Mouse (Mus musculus): Measurements from ENCODE around the gene Nrxn2. TPM values are rescaled to one million over a fixed set of nuclear protein-coding genes. Genes with fewer than 3 reads are reported as not detected.

Gene Nrxn2
- polyA plus RNA-seq, 1 experiment from 2014 or later: 14.5 TPM

DNA sequence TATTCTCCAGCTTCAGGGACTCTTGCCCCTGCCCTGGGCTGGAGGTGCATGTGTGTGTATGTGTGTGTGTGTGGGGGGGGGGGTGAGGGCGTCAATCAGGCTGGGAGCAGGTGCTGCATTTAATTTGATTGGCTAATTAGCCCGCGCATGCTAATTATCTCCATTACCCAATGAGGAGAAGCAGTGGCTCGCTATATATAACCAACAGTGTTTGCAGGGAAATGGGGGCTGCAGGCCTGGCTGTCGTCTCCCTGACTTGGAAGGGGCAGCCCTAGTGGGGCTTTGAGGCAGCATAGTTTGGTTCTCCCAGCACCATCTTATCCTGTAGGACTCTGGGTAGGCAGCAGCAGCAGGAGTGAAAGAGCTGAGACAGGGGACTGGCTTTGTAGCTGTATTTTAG is 7.1 kb downstream of the Nrxn2 start:
- H3K9me3 ChIP-seq (ENCODE audit: control insufficient read depth, low read length): no peaks in the 10 kb centered on the region
- H3K27ac ChIP-seq (ENCODE audit: low read depth, low read length): no peak overlapping the region
- no peaks in the 10 kb centered on the region for H3K36me3 ChIP-seq (ENCODE audit: control insufficient read depth, insufficient read depth, low read length)
- no peak overlapping the region for H3K9ac ChIP-seq (ENCODE audit: low read length)
- ATAC-seq (ENCODE audit: insufficient read depth, low FRiP score, low TSS enrichment) (no peak), DNase-seq (ENCODE audit: low spot score) (no peak)
- H3K27me3 ChIP-seq (ENCODE audit: control insufficient read depth, insufficient read depth, low read length): peaks cover 60% of the 10 kb centered on the region
- 46% methylated on average over 5 of the region's 5 CpGs for WGBS
- H3K4me3 ChIP-seq (ENCODE audit: low read depth, low read length): no peak overlapping the region
- no peak overlapping the region for H3K4me2 ChIP-seq (ENCODE audit: low read depth)
- peaks cover 11% of the 10 kb centered on the region for H3K4me1 ChIP-seq (ENCODE audit: control insufficient read depth, insufficient read depth, low read length)

DNA sequence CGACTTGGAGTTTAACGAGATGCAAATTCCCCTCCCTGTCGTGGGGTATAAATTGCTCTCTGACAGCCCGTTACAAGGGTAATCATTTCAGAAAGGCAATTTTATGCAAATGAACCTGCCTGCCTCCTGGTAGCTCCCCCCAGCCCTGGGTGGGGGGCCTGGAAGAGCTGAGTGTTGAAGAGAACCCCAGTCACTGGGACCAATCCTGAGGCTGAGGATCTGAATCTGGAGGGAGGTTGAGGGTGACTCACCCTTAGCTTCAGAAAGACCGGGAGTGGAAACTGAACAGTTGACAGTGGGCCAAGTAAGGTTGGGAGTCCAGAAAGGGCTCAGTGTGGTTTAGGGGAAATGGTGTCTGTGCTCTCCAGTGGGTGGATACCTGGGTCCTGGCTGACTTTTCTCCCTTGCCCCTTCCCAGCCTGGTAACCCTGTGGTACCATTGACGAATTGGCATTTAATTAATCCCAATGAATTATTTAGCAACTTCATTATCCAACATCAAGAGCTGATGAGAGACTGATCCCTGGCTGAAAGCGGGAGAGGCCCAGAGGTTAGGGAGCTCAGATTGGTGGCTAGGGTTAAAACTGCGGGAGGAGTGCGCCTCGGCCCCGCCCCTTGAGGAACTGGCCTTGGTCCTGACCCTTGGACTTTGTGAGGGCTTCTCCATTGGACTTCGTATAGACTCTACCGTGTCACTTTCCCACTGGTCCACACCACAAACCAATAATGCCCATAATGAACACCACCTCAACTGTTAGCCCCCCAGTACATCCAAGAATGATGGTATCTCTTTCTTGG is 8.4 kb downstream of the Nrxn2 start:
- Histone ChIP-seq H3K9me3 (ENCODE audit: control insufficient read depth, low read length) (no peaks in the 10 kb centered on the region), H3K27me3 (ENCODE audit: control insufficient read depth, insufficient read depth, low read length) (peaks cover 54% of the 10 kb centered on the region), H3K9ac (ENCODE audit: low read length) (no peak overlapping the region), H3K4me3 (ENCODE audit: low read depth, low read length) (no peak overlapping the region), H3K36me3 (ENCODE audit: control insufficient read depth, insufficient read depth, low read length) (no peaks in the 10 kb centered on the region), H3K4me1 (ENCODE audit: control insufficient read depth, insufficient read depth, low read length) (peaks cover 11% of the 10 kb centered on the region), H3K4me2 (ENCODE audit: low read depth) (no peak overlapping the region), H3K27ac (ENCODE audit: low read depth, low read length) (no peak overlapping the region)
- peak; percentile 62 for DNase-seq (ENCODE audit: low spot score)
- 17% methylated on average over 13 of the region's 13 CpGs for WGBS
- no peak for ATAC-seq (ENCODE audit: insufficient read depth, low FRiP score, low TSS enrichment)

DNA sequence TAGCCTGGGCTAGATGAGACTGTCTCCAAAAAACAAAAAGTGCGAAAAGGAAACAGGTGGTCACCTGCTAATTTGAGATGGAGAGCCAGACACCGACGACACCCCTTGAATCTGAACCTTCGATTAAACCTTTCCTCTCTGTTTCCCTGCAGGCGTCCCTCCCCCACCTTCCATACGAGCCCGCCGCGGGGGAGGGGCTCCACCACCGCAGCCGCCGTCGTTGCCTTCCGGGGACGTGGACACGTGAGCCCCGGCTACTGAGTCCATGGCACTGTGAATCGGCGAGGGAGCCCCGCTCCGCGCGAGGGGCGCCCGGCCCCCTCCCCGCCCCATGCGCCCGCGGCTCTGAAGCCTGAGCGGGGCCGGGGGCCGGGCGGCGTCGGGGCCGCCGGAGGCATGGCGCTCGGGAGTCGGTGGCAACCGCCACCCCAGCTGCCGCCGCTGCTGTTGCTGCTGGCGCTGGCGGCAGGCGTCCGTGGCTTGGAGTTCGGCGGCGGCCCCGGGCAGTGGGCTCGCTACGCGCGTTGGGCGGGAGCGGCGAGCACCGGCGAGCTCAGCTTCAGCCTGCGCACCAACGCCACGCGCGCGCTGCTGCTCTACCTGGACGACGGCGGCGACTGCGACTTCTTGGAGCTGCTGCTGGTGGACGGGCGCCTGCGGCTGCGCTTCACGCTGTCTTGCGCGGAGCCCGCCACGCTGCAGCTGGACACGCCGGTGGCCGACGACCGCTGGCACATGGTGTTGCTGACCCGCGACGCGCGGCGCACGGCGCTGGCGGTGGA is 9.3 kb downstream of the Nrxn2 start:
- under 1% methylated on average over 87 of the region's 94 CpGs for WGBS
- ATAC-seq (ENCODE audit: insufficient read depth, low FRiP score, low TSS enrichment) (no peak), DNase-seq (ENCODE audit: low spot score) (peak; percentile 53)
- no peak overlapping the region for H3K9ac ChIP-seq (ENCODE audit: low read length)
- no peaks in the 10 kb centered on the region for H3K36me3 ChIP-seq (ENCODE audit: control insufficient read depth, insufficient read depth, low read length)
- H3K27me3 ChIP-seq (ENCODE audit: control insufficient read depth, insufficient read depth, low read length): peaks cover 54% of the 10 kb centered on the region
- no peak overlapping the region for H3K27ac ChIP-seq (ENCODE audit: low read depth, low read length)
- H3K4me3 ChIP-seq (ENCODE audit: low read depth, low read length): peak overlapping the region; percentile 27
- H3K9me3 ChIP-seq (ENCODE audit: control insufficient read depth, low read length): no peaks in the 10 kb centered on the region
- H3K4me1 ChIP-seq (ENCODE audit: control insufficient read depth, insufficient read depth, low read length): peaks cover 11% of the 10 kb centered on the region
- H3K4me2 ChIP-seq (ENCODE audit: low read depth): peak overlapping the region; percentile 60

DNA sequence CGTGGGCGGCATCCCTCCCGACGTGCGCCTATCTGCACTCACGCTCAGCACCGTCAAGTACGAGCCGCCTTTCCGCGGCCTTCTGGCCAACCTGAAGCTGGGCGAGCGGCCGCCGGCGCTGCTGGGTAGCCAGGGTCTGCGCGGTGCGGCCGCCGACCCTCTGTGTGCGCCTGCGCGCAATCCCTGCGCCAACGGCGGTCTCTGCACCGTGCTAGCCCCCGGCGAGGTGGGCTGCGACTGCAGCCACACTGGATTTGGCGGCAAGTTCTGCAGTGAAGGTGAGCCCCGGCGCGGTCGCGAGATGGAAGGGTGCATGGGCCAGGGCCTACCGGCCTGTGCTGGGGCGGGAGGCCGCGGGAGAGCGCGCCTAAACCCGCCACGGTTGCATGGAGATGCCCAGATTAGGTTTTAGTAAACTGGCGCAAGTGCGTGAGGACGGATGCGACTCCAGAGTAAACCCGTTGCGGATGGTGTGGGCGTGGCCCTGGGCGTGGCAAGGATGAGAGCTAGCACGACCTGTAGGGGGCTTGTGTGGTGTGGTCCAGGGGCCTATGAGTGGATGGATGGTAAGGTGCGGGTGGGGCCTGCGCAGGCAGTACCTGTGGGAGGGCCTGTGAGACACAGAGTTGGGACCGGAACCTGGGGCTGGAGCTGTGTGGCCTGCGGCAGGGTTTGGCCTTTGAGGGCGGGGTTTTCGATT is 10.1 kb downstream of the Nrxn2 start:
- Histone ChIP-seq H3K27me3 (ENCODE audit: control insufficient read depth, insufficient read depth, low read length) (peaks cover 49% of the 10 kb centered on the region), H3K9me3 (ENCODE audit: control insufficient read depth, low read length) (no peaks in the 10 kb centered on the region), H3K4me3 (ENCODE audit: low read depth, low read length) (peak overlapping the region; percentile 27), H3K4me2 (ENCODE audit: low read depth) (peak overlapping the region; percentile 60), H3K4me1 (ENCODE audit: control insufficient read depth, insufficient read depth, low read length) (peaks cover 11% of the 10 kb centered on the region), H3K27ac (ENCODE audit: low read depth, low read length) (no peak overlapping the region), H3K9ac (ENCODE audit: low read length) (peak overlapping the region; percentile 18; the same call in 1 of the 2 replicates), H3K36me3 (ENCODE audit: control insufficient read depth, insufficient read depth, low read length) (no peaks in the 10 kb centered on the region)
- under 1% methylated on average over 60 of the region's 60 CpGs for WGBS
- peak; percentile 71 for DNase-seq (ENCODE audit: low spot score)
- ATAC-seq (ENCODE audit: insufficient read depth, low FRiP score, low TSS enrichment): 0 out of 2 replicates have a peak, but pooled peaks have one; percentile 49

DNA sequence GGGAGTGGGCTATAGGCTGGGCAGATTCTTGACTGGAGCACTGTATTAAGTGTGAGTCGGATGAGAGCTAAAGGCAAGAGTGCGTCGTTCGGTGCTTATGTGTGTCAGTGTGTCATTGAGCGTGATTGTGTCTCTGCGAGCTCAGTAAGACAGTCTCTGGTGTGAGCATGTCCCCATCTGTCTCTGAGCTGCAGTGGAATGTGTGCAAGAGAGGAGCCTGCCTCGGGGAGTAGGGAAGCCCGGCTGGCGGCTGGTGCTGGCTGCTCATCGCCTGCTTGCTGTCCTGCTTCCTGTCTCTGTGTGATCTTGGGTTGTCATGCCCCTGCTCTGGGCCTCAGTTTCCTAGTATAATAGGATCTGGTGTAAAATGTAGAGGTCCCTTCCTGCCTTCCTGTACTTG is 24.5 kb downstream of the Nrxn2 start:
- Histone ChIP-seq H3K27ac (ENCODE audit: low read depth, low read length) (no peak overlapping the region), H3K9me3 (ENCODE audit: control insufficient read depth, low read length) (no peaks in the 10 kb centered on the region)
- 75% methylated on average over 10 of the region's 10 CpGs for WGBS

DNA sequence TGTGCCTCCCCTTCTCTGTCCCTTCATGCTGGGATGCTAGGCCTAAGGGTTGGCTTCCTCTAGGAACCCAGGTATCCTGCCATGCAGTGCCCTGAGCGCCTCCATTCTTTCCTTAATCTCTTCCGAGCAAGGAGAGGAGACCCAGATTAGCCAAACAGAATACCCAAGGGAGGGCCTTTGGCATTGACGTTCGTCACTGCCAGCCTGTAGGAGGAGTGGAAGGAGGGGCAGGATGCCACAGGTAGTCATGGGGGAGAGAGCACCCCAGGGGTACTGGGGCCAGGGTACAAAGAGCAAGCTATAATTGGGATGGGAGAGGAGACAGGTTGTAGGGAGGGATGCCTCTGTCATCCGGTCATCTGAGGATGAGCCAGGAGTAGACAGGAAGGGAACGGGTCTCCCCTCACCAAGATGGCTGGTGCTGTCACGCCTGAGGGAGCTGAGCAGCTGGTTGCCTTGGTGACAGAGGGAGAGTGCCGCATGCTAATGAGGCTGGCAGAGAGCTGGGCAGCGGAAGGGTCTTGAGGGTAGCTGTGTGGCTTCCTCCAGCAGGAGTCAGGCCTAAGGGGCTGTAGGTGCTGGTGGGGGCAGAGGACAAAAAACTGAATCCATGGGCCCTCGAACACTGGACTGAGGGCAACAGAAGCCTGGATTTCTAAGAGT is 27.4 kb downstream of the Nrxn2 start:
- Histone ChIP-seq H3K4me1 (ENCODE audit: control insufficient read depth, insufficient read depth, low read length) (peaks cover 15% of the 10 kb centered on the region), H3K36me3 (ENCODE audit: control insufficient read depth, insufficient read depth, low read length) (no peaks in the 10 kb centered on the region), H3K4me2 (ENCODE audit: low read depth) (no peak overlapping the region), H3K27ac (ENCODE audit: low read depth, low read length) (no peak overlapping the region), H3K27me3 (ENCODE audit: control insufficient read depth, insufficient read depth, low read length) (no peaks in the 10 kb centered on the region), H3K9ac (ENCODE audit: low read length) (0 out of 2 replicates have a peak overlapping the region, but pooled peaks have one; percentile 5), H3K4me3 (ENCODE audit: low read depth, low read length) (no peak overlapping the region), H3K9me3 (ENCODE audit: control insufficient read depth, low read length) (no peaks in the 10 kb centered on the region)
- ATAC-seq (ENCODE audit: insufficient read depth, low FRiP score, low TSS enrichment): peak; percentile 93
- 22% methylated on average over 10 of the region's 10 CpGs for WGBS
- DNase-seq (ENCODE audit: low spot score): peak; percentile 83

More for the DNA sequence above, 24.5 kb downstream of the Nrxn2 start:
- Histone ChIP-seq H3K9ac (ENCODE audit: low read length) (no peak overlapping the region), H3K27me3 (ENCODE audit: control insufficient read depth, insufficient read depth, low read length) (no peaks in the 10 kb centered on the region), H3K4me2 (ENCODE audit: low read depth) (no peak overlapping the region), H3K4me1 (ENCODE audit: control insufficient read depth, insufficient read depth, low read length) (peaks cover 15% of the 10 kb centered on the region), H3K4me3 (ENCODE audit: low read depth, low read length) (no peak overlapping the region), H3K36me3 (ENCODE audit: control insufficient read depth, insufficient read depth, low read length) (no peaks in the 10 kb centered on the region)
- DNase-seq (ENCODE audit: low spot score): no peak
- no peak for ATAC-seq (ENCODE audit: insufficient read depth, low FRiP score, low TSS enrichment)

DNA sequence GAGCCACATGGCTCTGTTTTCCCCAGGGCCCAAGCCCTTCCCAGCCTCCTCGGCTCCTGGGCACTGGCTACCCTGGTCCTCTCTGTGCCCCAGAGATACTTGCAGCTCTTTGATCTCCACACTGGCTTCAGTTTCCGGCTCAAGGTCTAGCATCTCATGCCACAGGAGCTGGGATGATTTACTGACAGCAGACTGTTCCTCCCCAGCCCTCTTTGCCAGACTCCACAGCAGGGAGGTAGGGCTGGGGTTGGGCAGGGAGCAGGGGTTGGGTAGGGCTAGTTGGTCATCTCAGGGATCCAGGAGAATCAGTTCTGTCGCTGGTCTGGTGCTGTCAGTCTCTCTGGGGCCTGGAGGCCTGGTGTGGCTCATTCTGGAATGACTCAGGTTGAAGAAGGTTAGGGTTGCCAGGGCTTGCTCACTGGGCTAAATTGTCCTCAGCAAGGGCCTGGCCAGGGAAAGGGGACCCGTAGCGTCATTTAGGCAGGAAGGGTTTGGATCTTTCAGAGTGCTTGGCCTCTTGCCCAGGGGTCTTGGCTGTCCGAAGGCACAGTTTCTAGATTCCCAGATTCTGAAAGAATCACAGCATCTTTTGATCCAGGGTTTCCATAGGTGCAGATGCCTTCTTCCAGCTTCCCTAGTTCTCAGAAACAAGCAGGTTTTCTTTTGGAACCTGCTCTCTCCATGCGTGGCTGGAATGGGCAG is 28.4 kb downstream of the Nrxn2 start:
- Histone ChIP-seq H3K9me3 (ENCODE audit: control insufficient read depth, low read length) (no peaks in the 10 kb centered on the region), H3K9ac (ENCODE audit: low read length) (no peak overlapping the region; the same call in 1 of the 2 replicates), H3K4me3 (ENCODE audit: low read depth, low read length) (no peak overlapping the region), H3K4me1 (ENCODE audit: control insufficient read depth, insufficient read depth, low read length) (peaks cover 16% of the 10 kb centered on the region), H3K4me2 (ENCODE audit: low read depth) (no peak overlapping the region; the same call in 1 of the 2 replicates), H3K27me3 (ENCODE audit: control insufficient read depth, insufficient read depth, low read length) (no peaks in the 10 kb centered on the region), H3K36me3 (ENCODE audit: control insufficient read depth, insufficient read depth, low read length) (no peaks in the 10 kb centered on the region), H3K27ac (ENCODE audit: low read depth, low read length) (0 out of 2 replicates have a peak overlapping the region, but pooled peaks have one; percentile 30)
- no peak for DNase-seq (ENCODE audit: low spot score)
- ATAC-seq (ENCODE audit: insufficient read depth, low FRiP score, low TSS enrichment): no peak
- 61% methylated on average over 7 of the region's 7 CpGs for WGBS

DNA sequence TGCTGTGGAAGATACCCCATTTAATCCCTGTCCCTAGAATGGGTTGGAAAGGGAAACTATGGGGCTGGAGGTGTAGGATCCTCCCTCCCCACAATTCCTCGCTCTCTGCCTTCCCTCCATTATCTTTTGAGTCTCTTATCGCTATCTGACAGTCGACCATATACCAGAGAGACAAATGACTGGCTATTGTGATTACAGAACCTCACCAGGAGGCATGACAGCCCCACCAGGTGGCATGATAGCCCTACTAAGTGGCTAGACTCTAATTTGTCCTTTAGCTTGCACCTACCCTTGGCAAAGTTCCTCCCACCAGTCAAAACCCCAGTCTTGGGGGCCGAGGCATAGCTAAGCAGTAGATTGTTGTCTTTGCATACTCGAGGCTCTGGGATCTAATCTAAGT is 30.2 kb downstream of the Nrxn2 start:
- H3K27ac ChIP-seq (ENCODE audit: low read depth, low read length): no peak overlapping the region
- H3K9ac ChIP-seq (ENCODE audit: low read length): no peak overlapping the region
- H3K9me3 ChIP-seq (ENCODE audit: control insufficient read depth, low read length): no peaks in the 10 kb centered on the region
- WGBS: 43% methylated on average over 5 of the region's 5 CpGs
- H3K4me3 ChIP-seq (ENCODE audit: low read depth, low read length): no peak overlapping the region
- no peak for DNase-seq (ENCODE audit: low spot score)
- H3K4me2 ChIP-seq (ENCODE audit: low read depth): no peak overlapping the region
- H3K4me1 ChIP-seq (ENCODE audit: control insufficient read depth, insufficient read depth, low read length): peaks cover 25% of the 10 kb centered on the region
- no peak for ATAC-seq (ENCODE audit: insufficient read depth, low FRiP score, low TSS enrichment)
- no peaks in the 10 kb centered on the region for H3K36me3 ChIP-seq (ENCODE audit: control insufficient read depth, insufficient read depth, low read length)
- H3K27me3 ChIP-seq (ENCODE audit: control insufficient read depth, insufficient read depth, low read length): no peaks in the 10 kb centered on the region

Measured in neural tube, embryonic 11.5 days (tissue).